In the genomic region with DNA sequence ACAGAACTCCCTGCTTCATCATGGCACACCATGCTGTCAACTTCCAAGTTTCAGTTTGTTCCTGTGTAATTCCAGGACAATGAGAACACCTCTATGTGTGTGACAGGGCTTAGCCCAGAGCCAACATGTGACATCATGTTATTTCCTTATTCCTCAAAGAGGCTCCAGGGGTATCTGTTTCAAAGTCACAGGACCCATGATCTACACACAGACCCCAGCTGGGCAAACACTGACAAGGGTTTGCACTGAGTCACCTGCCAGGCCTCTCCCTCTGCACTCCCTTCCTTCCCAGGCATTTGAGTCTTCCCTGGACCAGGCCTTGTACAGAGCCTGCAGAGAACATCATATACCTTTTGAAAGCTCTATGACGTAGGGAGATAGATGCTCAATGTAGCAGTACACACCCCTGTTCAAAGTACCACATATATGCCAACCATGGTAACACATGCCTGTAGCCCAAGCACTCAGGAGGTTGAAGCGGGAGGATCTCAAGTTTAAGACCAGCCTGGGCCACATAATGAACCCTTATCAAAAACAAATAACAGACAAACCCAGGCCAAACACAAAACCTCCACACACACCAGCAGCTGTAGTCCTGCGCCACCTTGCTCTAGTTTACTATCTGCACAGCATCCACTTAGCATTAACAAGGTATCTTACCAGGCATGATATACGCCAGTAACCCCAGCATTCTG, we compare ENCODE assay signal across 11 mouse cellular contexts. TPM values are rescaled to one million over a fixed set of nuclear protein-coding genes. Genes with fewer than 3 reads are reported as not detected.
DNase-seq lines count a peak whose midpoint lies in the region; ATAC-seq and TF ChIP-seq lines count a peak whose summit lies in the region.
"Had no signal": no experiment of that assay in that cellular context is flagged by ENCODE, and none has a peak within 500 bp of the region (broad histone marks: within the 10 kb centered on the region; RNA-seq: fewer than 3 reads in every experiment).

Nupr1 (minus strand) TSS at position 38 of the 695 bp plus-strand sequence.

- H3K4me1 ChIP-seq in limb, embryonic 14.5 days (ENCODE audit: control insufficient read depth, insufficient read depth, low read length) = peaks cover 8% of the 10 kb centered on the region
- H3K4me1 ChIP-seq in limb, embryonic 10.5 days = peaks cover 32% of the 10 kb centered on the region
- no peaks in the 10 kb centered on the region for H3K4me1 ChIP-seq in midbrain, embryonic 14.5 days (ENCODE audit: control insufficient read depth, insufficient read depth, low read length)
- H3K4me1 ChIP-seq: embryonic facial prominence, embryonic 12.5 days had no signal

- no peaks in the 10 kb centered on the region for H3K27me3 ChIP-seq in limb, embryonic 14.5 days (ENCODE audit: control insufficient read depth, insufficient read depth, low read length)
- H3K27me3 ChIP-seq in limb, embryonic 10.5 days (ENCODE audit: low read depth, poor library complexity, severe bottlenecking) = no peaks in the 10 kb centered on the region
- H3K27me3 ChIP-seq in midbrain, embryonic 14.5 days (ENCODE audit: control insufficient read depth, insufficient read depth, low read length) = no peaks in the 10 kb centered on the region
- H3K27me3 ChIP-seq: embryonic facial prominence, embryonic 12.5 days had no signal

- intact Hi-C loops in gastrocnemius, postnatal 14 days (cut with DNase I; ENCODE audit: low total_unique reads) = no loop called here

- no peaks in the 10 kb centered on the region for H3K36me3 ChIP-seq in limb, embryonic 14.5 days (ENCODE audit: control insufficient read depth, insufficient read depth, low read length)
- no peaks in the 10 kb centered on the region for H3K36me3 ChIP-seq in limb, embryonic 10.5 days
- H3K36me3 ChIP-seq in midbrain, embryonic 14.5 days (ENCODE audit: control insufficient read depth, insufficient read depth, low read length) = no peaks in the 10 kb centered on the region
- H3K36me3 ChIP-seq: embryonic facial prominence, embryonic 12.5 days had no signal

- no peak for ATAC-seq in limb, embryonic 14.5 days (ENCODE audit: low FRiP score, low read depth)
- no peak for ATAC-seq in megakaryocyte, adult 5-6 weeks (ENCODE audit: poor library complexity, severe bottlenecking)
- ATAC-seq in midbrain, embryonic 14.5 days (ENCODE audit: low FRiP score, low TSS enrichment) = no peak
- ATAC-seq: CD4-positive, CD25-positive, alpha-beta regulatory T cell, adult 4 months had no signal

- DNase-seq in gastrocnemius, postnatal 14 days = no peak
- DNase-seq in gastrocnemius, adult 8-10 months (ENCODE audit: low spot score in 2 of 2) = no peak
- DNase-seq in limb, embryonic 14.5 days (ENCODE audit: low spot score) = no peak
- no peak for DNase-seq in limb, embryonic 10.5 days (ENCODE audit: low spot score)
- no peak for DNase-seq in adrenal gland, postnatal 25 days
- no peak for DNase-seq in embryo, embryonic 9.5 days (ENCODE audit: extremely low spot score)
- DNase-seq in midbrain, embryonic 14.5 days = no peak
- DNase-seq: kidney, postnatal 10 days had no signal

- H3K27ac ChIP-seq in limb, embryonic 14.5 days (replicated peaks; ENCODE audit: low read depth, low read length) = no peak within 1 kb of the TSS
- H3K27ac ChIP-seq in limb, embryonic 10.5 days = no peak within 1 kb of the TSS
- H3K27ac ChIP-seq in midbrain, embryonic 14.5 days (replicated peaks; ENCODE audit: low read depth, low read length) = no peak within 1 kb of the TSS
- H3K27ac ChIP-seq: embryonic facial prominence, embryonic 12.5 days had no signal

- H3K9ac ChIP-seq in limb, embryonic 14.5 days (ENCODE audit: low read depth, low read length, severe bottlenecking) = no peak within 1 kb of the TSS
- no peak within 1 kb of the TSS for H3K9ac ChIP-seq in midbrain, embryonic 14.5 days (replicated peaks; ENCODE audit: low read length)
- H3K9ac ChIP-seq: embryonic facial prominence, embryonic 12.5 days had no signal

- H3K4me2 ChIP-seq in limb, embryonic 14.5 days (replicated peaks; ENCODE audit: low read depth, low read length, severe bottlenecking) = no peak within 1 kb of the TSS
- H3K4me2 ChIP-seq in midbrain, embryonic 14.5 days (ENCODE audit: low read length) = no peak within 1 kb of the TSS
- H3K4me2 ChIP-seq: embryonic facial prominence, embryonic 12.5 days had no signal

- TF ChIP-seq POLR2A in limb, embryonic 14.5 days (IDR thresholded peaks at IDR 0.05; ENCODE audit: borderline replicate concordance, extremely low read depth, insufficient read depth, insufficient read length) = no peak

- H3K9me3 ChIP-seq in limb, embryonic 14.5 days (ENCODE audit: control insufficient read depth, low read length) = no peaks in the 10 kb centered on the region
- H3K9me3 ChIP-seq in limb, embryonic 10.5 days (replicated peaks) = no peaks in the 10 kb centered on the region
- H3K9me3 ChIP-seq in midbrain, embryonic 14.5 days (ENCODE audit: control insufficient read depth, low read length) = no peaks in the 10 kb centered on the region
- H3K9me3 ChIP-seq: embryonic facial prominence, embryonic 12.5 days had no signal

- no peak within 1 kb of the TSS for H3K4me3 ChIP-seq in limb, embryonic 14.5 days (replicated peaks; ENCODE audit: low read length)
- H3K4me3 ChIP-seq in limb, embryonic 10.5 days = no peak within 1 kb of the TSS
- H3K4me3 ChIP-seq in midbrain, embryonic 14.5 days (replicated peaks; ENCODE audit: low read depth, low read length) = no peak within 1 kb of the TSS
- H3K4me3 ChIP-seq: embryonic facial prominence, embryonic 12.5 days had no signal

- WGBS in limb, embryonic 14.5 days = 93% methylated on average over 4 of the region's 4 CpGs
- WGBS in limb, embryonic 10.5 days = 97% methylated on average over 4 of the region's 4 CpGs
- WGBS in midbrain, embryonic 14.5 days = 92% methylated on average over 4 of the region's 4 CpGs

RNA-seq across cellular contexts. Expression of gene Nupr1, which starts in this region (rescaled TPM):
- total RNA-seq in gastrocnemius, postnatal 14 days (2021) = 10 to 100 TPM; 15.4 to 18.3 TPM
- 1 to 10 TPM; 3.5 to 6.7 (median 4.7) TPM for total RNA-seq in gastrocnemius, adult 8-10 months (2022)
- 5.8 and 11.6 TPM in 2 replicates for polyA plus RNA-seq in limb, embryonic 14.5 days (2012; rRNA removed)
- 10.9 and 19.2 TPM in 2 replicates for polyA plus RNA-seq in limb, embryonic 14.5 days (2014; fragmentation: Nextera tagmentation; extraction: Ambion mirVana)
- polyA plus RNA-seq in limb, embryonic 10.5 days (2016; fragmentation: Nextera tagmentation; extraction: Ambion mirVana) = 0.45 and 0.78 TPM in 2 replicates
- total RNA-seq in adrenal gland, postnatal 25 days (2021) = 12.1 and 20.7 TPM in 2 replicates
- 54.7 and 61.4 TPM in 2 replicates for total RNA-seq in megakaryocyte, adult 5-6 weeks (2015)
- 108 and 126 TPM in 2 replicates for total RNA-seq in megakaryocyte, adult 5-6 weeks (2017)
- 0.84 and 5.8 TPM in 2 replicates for polyA plus RNA-seq in midbrain, embryonic 14.5 days (2014; fragmentation: Nextera tagmentation; extraction: Ambion mirVana)
